8 mouse cellular contexts compared by ENCODE assay signal in genomic region chr15:84653979-84654966, GRCm38 (mm10). TPM values are rescaled to one million over a fixed set of nuclear protein-coding genes. Genes with fewer than 3 reads are reported as not detected.
DNase-seq lines count a peak whose midpoint lies in the region; ATAC-seq and TF ChIP-seq lines count a peak whose summit lies in the region.

No protein-coding gene starts in this region.

- peak overlapping the region; percentile 50; the same call in 1 of the 2 replicates for H3K27ac ChIP-seq in left cerebral cortex, adult 2 months
- peak overlapping the region; percentile 91 for H3K27ac ChIP-seq in embryonic facial prominence, embryonic 10.5 days (replicated peaks)
- H3K27ac ChIP-seq in heart, adult 2 months, result peak overlapping the region; percentile 54
- H3K27ac ChIP-seq in liver, embryonic 11.5 days (ENCODE audit: low read depth, low read length), result peak overlapping the region; percentile 76; the same call in 1 of the 2 replicates

- peak; percentile 65 for ATAC-seq in liver, embryonic 11.5 days (replicated peaks; ENCODE audit: low FRiP score)

- TF ChIP-seq POLR2A in heart, adult 2 months (IDR thresholded peaks at IDR 0.05; ENCODE audit: insufficient read depth, low read depth, low read length), result no peak

- 0 out of 2 replicates have a peak, but pooled peaks cover 7% of the 10 kb centered on the region for H3K27me3 ChIP-seq in embryonic facial prominence, embryonic 10.5 days (replicated peaks; ENCODE audit: low read depth, poor library complexity, severe bottlenecking)
- no peaks in the 10 kb centered on the region for H3K27me3 ChIP-seq in heart, adult 2 months (ENCODE audit: control insufficient read depth, insufficient read depth, low read length)
- no peaks in the 10 kb centered on the region for H3K27me3 ChIP-seq in liver, embryonic 11.5 days (replicated peaks; ENCODE audit: control insufficient read depth, insufficient read depth, low read length)

- peak in 1 of 2 experiments; percentile 58 for DNase-seq in left cerebral cortex, adult 2 months (ENCODE audit: extremely low spot score in 1 of 2, low spot score in 2 of 2)
- no peak for DNase-seq in left cerebral cortex, adult 11 months (ENCODE audit: low spot score)
- peak; percentile 95 for DNase-seq in embryonic facial prominence, embryonic 10.5 days (ENCODE audit: low spot score)
- peak; percentile 71 to 80 for DNase-seq in heart, adult 2 months
- peak; percentile 67 for DNase-seq in kidney, adult 11 months
- DNase-seq in liver, embryonic 11.5 days (ENCODE audit: low spot score), result peak; percentile 80
- DNase-seq in natural killer cell, adult 2 months (ENCODE audit: low spot score in 2 of 2), result peak; percentile 59 to 61
- peak; percentile 68 for DNase-seq in testis, postnatal 14 days (ENCODE audit: low spot score)

- TF ChIP-seq EP300 in heart, adult 2 months (IDR thresholded peaks at IDR 0.05; ENCODE audit: insufficient read depth, low read depth, low read length), result 0 out of 2 replicates have a peak, but pooled peaks have one; percentile 38

- intact Hi-C loops in left cerebral cortex, adult 2 months (cut with DNase I), result no loop called here
- intact Hi-C loops in heart, adult 2 months (cut with DNase I), result no loop called here

- no peaks in the 10 kb centered on the region for H3K79me2 ChIP-seq in heart, adult 2 months (replicated peaks; ENCODE audit: control insufficient read depth, insufficient read depth, low read length)

- H3K4me2 ChIP-seq in liver, embryonic 11.5 days, result peak overlapping the region; percentile 47

- H3K36me3 ChIP-seq in embryonic facial prominence, embryonic 10.5 days (replicated peaks), result no peaks in the 10 kb centered on the region
- no peaks in the 10 kb centered on the region for H3K36me3 ChIP-seq in heart, adult 2 months (ENCODE audit: control insufficient read depth, insufficient read depth, low read length)
- H3K36me3 ChIP-seq in liver, embryonic 11.5 days (ENCODE audit: control insufficient read depth, insufficient read depth, low read length), result no peaks in the 10 kb centered on the region

- no peaks in the 10 kb centered on the region for H3K9me3 ChIP-seq in embryonic facial prominence, embryonic 10.5 days
- H3K9me3 ChIP-seq in liver, embryonic 11.5 days (ENCODE audit: control insufficient read depth, low read length), result no peaks in the 10 kb centered on the region

- TF ChIP-seq CTCF in left cerebral cortex, adult 2 months (IDR thresholded peaks at IDR 0.05), result no peak; the same call in 1 of the 2 replicates
- TF ChIP-seq CTCF in heart, adult 2 months (IDR thresholded peaks at IDR 0.05), result 0 out of 2 replicates have a peak, but pooled peaks have one; percentile 15

- WGBS in embryonic facial prominence, embryonic 10.5 days, result 5% methylated on average over 28 of the region's 28 CpGs
- WGBS in heart, adult 2 months, result 5% methylated on average over 28 of the region's 28 CpGs
- 7% methylated on average over 28 of the region's 28 CpGs for WGBS in liver, embryonic 11.5 days

- H3K9ac ChIP-seq in heart, adult 2 months (ENCODE audit: low read depth, low read length), result peak overlapping the region; percentile 57
- H3K9ac ChIP-seq in liver, embryonic 11.5 days (ENCODE audit: low read depth, low read length), result no peak overlapping the region

- H3K4me3 ChIP-seq in left cerebral cortex, adult 2 months, result peak overlapping the region; percentile 36
- H3K4me3 ChIP-seq in embryonic facial prominence, embryonic 10.5 days, result peak overlapping the region; percentile 53
- peak overlapping the region; percentile 28 for H3K4me3 ChIP-seq in heart, adult 2 months
- H3K4me3 ChIP-seq in liver, embryonic 11.5 days (ENCODE audit: low read depth, low read length), result 0 out of 2 replicates have a peak overlapping the region, but pooled peaks have one; percentile 1

- H3K4me1 ChIP-seq in embryonic facial prominence, embryonic 10.5 days, result peaks cover 44% of the 10 kb centered on the region
- peaks cover 5% of the 10 kb centered on the region for H3K4me1 ChIP-seq in heart, adult 2 months (ENCODE audit: control insufficient read depth, insufficient read depth, low read length)
- H3K4me1 ChIP-seq in liver, embryonic 11.5 days (replicated peaks; ENCODE audit: control insufficient read depth, insufficient read depth, low read length), result peaks cover 3% of the 10 kb centered on the region; the same call in 1 of the 2 replicates

RNA-seq across cellular contexts. Expression of gene Prr5, which starts 15.1 kb away (rescaled TPM):
- total RNA-seq in left cerebral cortex, adult 2 months (2021), result 10 to 100 TPM; 13.8 to 14.1 TPM
- 16.2 and 17.7 TPM in 2 replicates for polyA plus RNA-seq in embryonic facial prominence, embryonic 10.5 days (2016; fragmentation: Nextera tagmentation; extraction: Ambion mirVana)
- 1 to 10 TPM; 2.8 to 4.9 TPM for total RNA-seq in heart, adult 2 months (2021)
- polyA plus RNA-seq in heart, adult 2 months (2012; rRNA removed), result 5.9 and 8.1 TPM in 2 replicates
- polyA plus RNA-seq in liver, embryonic 11.5 days (2014; fragmentation: Nextera tagmentation; extraction: Ambion mirVana), result 17.7 and 20.4 TPM in 2 replicates

Comparison
In these comparisons a context has a peak if more than half of its experiments do, and no peak if none do; other contexts are left out.
1. H3K4me3 ChIP-seq: peak in every context shown above with its lines; median percentile 53 in embryonic facial prominence, embryonic 10.5 days; 36 in left cerebral cortex, adult 2 months; 28 in heart, adult 2 months; 1 in liver, embryonic 11.5 days.